8 mouse cellular contexts compared by ENCODE assay signal in genomic region chr8:71370711-71371235, GRCm38 (mm10). TPM values are rescaled to one million over a fixed set of nuclear protein-coding genes. Genes with fewer than 3 reads are reported as not detected.
DNase-seq lines count a peak whose midpoint lies in the region; ATAC-seq and TF ChIP-seq lines count a peak whose summit lies in the region.

No protein-coding gene starts in this region.

- peak overlapping the region; percentile 67 for H3K9ac ChIP-seq in heart, embryonic 15.5 days
- peak overlapping the region; percentile 58 for H3K9ac ChIP-seq in forebrain, embryonic 15.5 days (replicated peaks)

- intact Hi-C loops in heart, postnatal 10 days (cut with DNase I) = loop anchor here (5.0 kb wide), 1 partner anchor 37 kb away; the partner anchor contains the start of gene Ankle1

- H3K27me3 ChIP-seq in heart, embryonic 15.5 days = no peaks in the 10 kb centered on the region
- no peaks in the 10 kb centered on the region for H3K27me3 ChIP-seq in G1E (ENCODE audit: insufficient read depth, low read length)
- no peaks in the 10 kb centered on the region for H3K27me3 ChIP-seq in forebrain, embryonic 15.5 days

- TF ChIP-seq CTCF in G1E (IDR thresholded peaks at IDR 0.05; ENCODE audit: low read depth, low read length) = no peak

- ATAC-seq in heart, embryonic 15.5 days (replicated peaks; ENCODE audit: insufficient number of reproducible peaks, insufficient read depth, low FRiP score, low read depth) = no peak
- ATAC-seq in G1E (ENCODE audit: extremely low read depth, insufficient number of reproducible peaks, low FRiP score, poor library complexity, severe bottlenecking) = no peak
- no peak for ATAC-seq in forebrain, embryonic 15.5 days (replicated peaks)

- H3K79me2 ChIP-seq in macrophage (ENCODE audit: inconsistent target) = peaks cover 13% of the 10 kb centered on the region; the same call in 1 of the 2 replicates

- H3K4me3 ChIP-seq in heart, embryonic 15.5 days = peak overlapping the region; percentile 84
- H3K4me3 ChIP-seq in G1E (ENCODE audit: low read depth, low read length) (peak overlapping the region; percentile 80), macrophage (ENCODE audit: inconsistent target) (peak overlapping the region; percentile 29)
- peak overlapping the region; percentile 83 for H3K4me3 ChIP-seq in forebrain, embryonic 15.5 days

- peak overlapping the region; percentile 66 for H3K4me2 ChIP-seq in heart, embryonic 15.5 days
- H3K4me2 ChIP-seq in forebrain, embryonic 15.5 days (replicated peaks) = peak overlapping the region; percentile 40

- H3K4me1 ChIP-seq in heart, embryonic 15.5 days (replicated peaks) = peaks cover 43% of the 10 kb centered on the region
- H3K4me1 ChIP-seq in G1E (ENCODE audit: insufficient read depth, low read depth, low read length) = peaks cover 67% of the 10 kb centered on the region
- peaks cover 31% of the 10 kb centered on the region for H3K4me1 ChIP-seq in forebrain, embryonic 15.5 days

- WGBS in heart, embryonic 15.5 days = 17% methylated on average over 5 of the region's 5 CpGs
- WGBS in forebrain, embryonic 15.5 days = 34% methylated on average over 5 of the region's 5 CpGs
- WGBS in macrophage (ENCODE audit: missing documents) = 7% methylated on average over 3 of the region's 5 CpGs

- H3K36me3 ChIP-seq in heart, embryonic 15.5 days = peaks cover 27% of the 10 kb centered on the region
- H3K36me3 ChIP-seq in G1E (replicated peaks) = peaks cover 61% of the 10 kb centered on the region
- H3K36me3 ChIP-seq in forebrain, embryonic 15.5 days = peaks cover 15% of the 10 kb centered on the region
- H3K36me3 ChIP-seq in macrophage (ENCODE audit: inconsistent target) = peaks cover 8% of the 10 kb centered on the region; the same call in 1 of the 2 replicates

- H3K9me3 ChIP-seq in heart, embryonic 15.5 days (replicated peaks) = no peaks in the 10 kb centered on the region
- H3K9me3 ChIP-seq in G1E (replicated peaks) = peaks cover 4% of the 10 kb centered on the region
- no peaks in the 10 kb centered on the region for H3K9me3 ChIP-seq in forebrain, embryonic 15.5 days

- DNase-seq in heart, postnatal 10 days = no peak
- no peak for DNase-seq in G1E (ENCODE audit: low spot score)
- no peak for DNase-seq in adrenal gland, postnatal 36 days
- DNase-seq in yolk sac, embryonic 10.5 days (ENCODE audit: low spot score) = no peak
- DNase-seq in urinary bladder, postnatal 25 days (ENCODE audit: low spot score) = no peak

- peak overlapping the region; percentile 90 for H3K27ac ChIP-seq in heart, embryonic 15.5 days
- H3K27ac ChIP-seq in forebrain, embryonic 15.5 days (replicated peaks) = peak overlapping the region; percentile 91
- peak overlapping the region; percentile 47 for H3K27ac ChIP-seq in macrophage

RNA-seq across cellular contexts. Expression of gene Ocel1, which starts 0.3 kb away (rescaled TPM):
- polyA plus RNA-seq in heart, embryonic 15.5 days (2015; fragmentation: Nextera tagmentation; extraction: Ambion mirVana) = 4.9 and 7.2 TPM in 2 replicates
- total RNA-seq in heart, postnatal 10 days (2021) = 10 to 100 TPM; 10.8 to 11.3 TPM
- total RNA-seq in G1E (2014; fragmentation: Nextera tagmentation) (4.7 and 6.2 TPM in 2 replicates), G1E (2017) (18.0 and 25.8 TPM in 2 replicates)
- polyA plus RNA-seq in G1E (2012) (32.3 and 37.6 TPM in 2 replicates), macrophage (2018) (10.2 to 15.8 TPM (median 13.3 TPM) in 3 replicates)
- 7.3 and 8.0 TPM in 2 replicates for polyA plus RNA-seq in forebrain, embryonic 15.5 days (2015; fragmentation: Nextera tagmentation; extraction: Ambion mirVana)
- total RNA-seq in macrophage (2018; cell fraction: chromatin; rRNA removed) = 10 to 100 TPM in 23 of 26 experiments, 1 to 10 TPM in 3; 7.5 to 60.0 (median 27.1) TPM
- 10 to 100 TPM; 11.0 to 31.9 (median 21.0) TPM for total RNA-seq in macrophage (2018; cell fraction: cytosol; rRNA removed)
- total RNA-seq in macrophage (2018; cell fraction: nucleus; rRNA removed) = 10 to 100 TPM in 23 of 26 experiments, 1 to 10 TPM in 3; 5.8 to 62.8 (median 26.0) TPM
- 10 to 100 TPM; 16.6 to 22.1 TPM for total RNA-seq in adrenal gland, postnatal 36 days (2021)

RNA-seq across cellular contexts. Expression of gene Use1, which starts 4.1 kb away (rescaled TPM):
- 67.6 and 75.3 TPM in 2 replicates for polyA plus RNA-seq in heart, embryonic 15.5 days (2015; fragmentation: Nextera tagmentation; extraction: Ambion mirVana)
- 100 to 1,000 TPM; 110 to 116 TPM for total RNA-seq in heart, postnatal 10 days (2021)
- total RNA-seq in G1E (2014; fragmentation: Nextera tagmentation) (23.3 and 34.5 TPM in 2 replicates), G1E (2017) (70.8 and 81.0 TPM in 2 replicates)
- polyA plus RNA-seq in G1E (2012) (151 and 198 TPM in 2 replicates), macrophage (2018) (88.4 to 157 TPM (median 128 TPM) in 3 replicates)
- 98.4 and 102 TPM in 2 replicates for polyA plus RNA-seq in forebrain, embryonic 15.5 days (2015; fragmentation: Nextera tagmentation; extraction: Ambion mirVana)
- total RNA-seq in macrophage (2018; cell fraction: chromatin; rRNA removed) = 100 to 1,000 TPM in 16 of 26 experiments, 10 to 100 TPM in 10; 44.5 to 178 (median 118) TPM
- 100 to 1,000 TPM in 20 of 26 experiments, 10 to 100 TPM in 6; 75.1 to 172 (median 110) TPM for total RNA-seq in macrophage (2018; cell fraction: cytosol; rRNA removed)
- total RNA-seq in macrophage (2018; cell fraction: nucleus; rRNA removed) = 100 to 1,000 TPM in 12 of 26 experiments, 10 to 100 TPM in 14; 49.8 to 147 (median 94.9) TPM
- total RNA-seq in adrenal gland, postnatal 36 days (2021) = 100 to 1,000 TPM; 192 to 200 TPM

RNA-seq across cellular contexts. Expression of gene Nr2f6, which starts 11.0 kb away (rescaled TPM):
- 43.4 and 51.5 TPM in 2 replicates for polyA plus RNA-seq in heart, embryonic 15.5 days (2015; fragmentation: Nextera tagmentation; extraction: Ambion mirVana)
- 10 to 100 TPM; 57.8 to 60.1 TPM for total RNA-seq in heart, postnatal 10 days (2021)
- 6.4 and 8.6 TPM in 2 replicates for total RNA-seq in G1E (2014; fragmentation: Nextera tagmentation)
- 9.7 and 17.0 TPM in 2 replicates for total RNA-seq in G1E (2017)
- 36.0 and 47.8 TPM in 2 replicates for polyA plus RNA-seq in G1E (2012)
- 15.5 and 16.6 TPM in 2 replicates for polyA plus RNA-seq in forebrain, embryonic 15.5 days (2015; fragmentation: Nextera tagmentation; extraction: Ambion mirVana)
- 10 to 100 TPM in 8 of 26 experiments, 1 to 10 TPM in 18; 3.1 to 21.7 (median 7.9) TPM for total RNA-seq in macrophage (2018; cell fraction: chromatin; rRNA removed)
- total RNA-seq in macrophage (2018; cell fraction: cytosol; rRNA removed) = 10 to 100 TPM in 14 of 26 experiments, 1 to 10 TPM in 12; 5.1 to 16.5 (median 10.1) TPM
- total RNA-seq in macrophage (2018; cell fraction: nucleus; rRNA removed) = 10 to 100 TPM in 14 of 26 experiments, 1 to 10 TPM in 12; 4.8 to 22.1 (median 10.2) TPM
- 3.7 to 12.5 TPM (median 11.6 TPM) in 3 replicates for polyA plus RNA-seq in macrophage (2018)
- total RNA-seq in adrenal gland, postnatal 36 days (2021) = 10 to 100 TPM; 69.8 to 71.8 TPM

RNA-seq across cellular contexts. Expression of gene Ushbp1, which starts 24.8 kb away (rescaled TPM):
- 14.6 and 17.3 TPM in 2 replicates for polyA plus RNA-seq in heart, embryonic 15.5 days (2015; fragmentation: Nextera tagmentation; extraction: Ambion mirVana)
- 10 to 100 TPM; 38.0 to 42.7 TPM for total RNA-seq in heart, postnatal 10 days (2021)
- total RNA-seq in G1E (2014; fragmentation: Nextera tagmentation) (not detected in 2 replicates), G1E (2017) (0.06 and 0.11 TPM in 2 replicates)
- polyA plus RNA-seq in G1E (2012) (0.08 and 0.09 TPM in 2 replicates), macrophage (2018) (not detected in 3 replicates)
- polyA plus RNA-seq in forebrain, embryonic 15.5 days (2015; fragmentation: Nextera tagmentation; extraction: Ambion mirVana) = 5.5 and 6.0 TPM in 2 replicates
- not detected for total RNA-seq in macrophage (2018; cell fraction: chromatin; rRNA removed)
- not detected for total RNA-seq in macrophage (2018; cell fraction: cytosol; rRNA removed)
- total RNA-seq in macrophage (2018; cell fraction: nucleus; rRNA removed) = not detected
- total RNA-seq in adrenal gland, postnatal 36 days (2021) = 10 to 100 TPM; 12.7 to 20.6 TPM

RNA-seq across cellular contexts. Expression of gene Babam1, which starts 25.9 kb away (rescaled TPM):
- polyA plus RNA-seq in heart, embryonic 15.5 days (2015; fragmentation: Nextera tagmentation; extraction: Ambion mirVana) = 75.5 and 89.9 TPM in 2 replicates
- total RNA-seq in heart, postnatal 10 days (2021) = 10 to 100 TPM; 65.1 to 65.7 TPM
- total RNA-seq in G1E (2014; fragmentation: Nextera tagmentation) = 58.4 and 83.8 TPM in 2 replicates
- 90.3 and 92.1 TPM in 2 replicates for total RNA-seq in G1E (2017)
- 106 and 107 TPM in 2 replicates for polyA plus RNA-seq in G1E (2012)
- polyA plus RNA-seq in forebrain, embryonic 15.5 days (2015; fragmentation: Nextera tagmentation; extraction: Ambion mirVana) = 102 and 108 TPM in 2 replicates
- total RNA-seq in macrophage (2018; cell fraction: chromatin; rRNA removed) = 100 to 1,000 TPM in 4 of 26 experiments, 10 to 100 TPM in 22; 25.6 to 122 (median 73.2) TPM
- total RNA-seq in macrophage (2018; cell fraction: cytosol; rRNA removed) = 10 to 100 TPM; 57.0 to 87.0 (median 72.8) TPM
- 100 to 1,000 TPM in 3 of 26 experiments, 10 to 100 TPM in 23; 46.0 to 113 (median 70.0) TPM for total RNA-seq in macrophage (2018; cell fraction: nucleus; rRNA removed)
- polyA plus RNA-seq in macrophage (2018) = 69.5 to 91.2 TPM (median 74.0 TPM) in 3 replicates
- 100 to 1,000 TPM in 1 of 2 experiments, 10 to 100 TPM in 1; 90.6 to 102 TPM for total RNA-seq in adrenal gland, postnatal 36 days (2021)

Comparison
In these comparisons a context has a peak if more than half of its experiments do, and no peak if none do; other contexts are left out.
1. H3K4me3 ChIP-seq: peak in every context shown above with its lines; median percentile 84 in heart, embryonic 15.5 days; 83 in forebrain, embryonic 15.5 days; 80 in G1E; 29 in macrophage.